Mouse (Mus musculus): ENCODE data around the gene Sox10.

- TF ChIP-seq CTCF (IDR thresholded peaks at IDR 0.05; ENCODE audit: borderline replicate concordance, insufficient read depth, low read depth, low read length) (no peak), POLR2A (IDR thresholded peaks at IDR 0.05; ENCODE audit: borderline replicate concordance, insufficient read depth, low read length) (no peak)
These were observed 41.3 kb downstream of the Sox10 start for GRCm38 (mm10) chr15:79123751-79124150.

Measured in cerebellum, adult 2 months (tissue).